Mouse (Mus musculus): ENCODE data around the gene Wnt3.

Gene Wnt3

GRCm38 (mm10) chr11:103848287-103848686 lies 74.3 kb downstream of the Wnt3 start:
- no peak for DNase-seq

- DNase-seq = no peak
Measured at GRCm38 (mm10) chr11:103852590-103853283, 78.8 kb downstream of the Wnt3 start.

- no peak for DNase-seq
Measured at GRCm38 (mm10) chr11:103853284-103853920, 79.5 kb downstream of the Wnt3 start.

- no peak for DNase-seq
Measured at GRCm38 (mm10) chr11:103854294-103854693, 80.3 kb downstream of the Wnt3 start.

GRCm38 (mm10) chr11:103856641-103857040 lies 82.7 kb downstream of the Wnt3 start:
- DNase-seq = no peak

- DNase-seq = no peak
Measured at GRCm38 (mm10) chr11:103858760-103859159, 84.8 kb downstream of the Wnt3 start.

- no peak for DNase-seq
Measured at GRCm38 (mm10) chr11:103859933-103860610, 86.1 kb downstream of the Wnt3 start.

- DNase-seq = no peak
Measured at GRCm38 (mm10) chr11:103862951-103863350, 89.0 kb downstream of the Wnt3 start.

GRCm38 (mm10) chr11:103864486-103864885 lies 90.5 kb downstream of the Wnt3 start:
- no peak for DNase-seq

- DNase-seq = no peak
Measured at GRCm38 (mm10) chr11:103865346-103865745, 91.4 kb downstream of the Wnt3 start.

All from kidney, postnatal 4 days (tissue).